Mouse (Mus musculus): ENCODE data around the gene Astn1. TPM values are rescaled to one million over a fixed set of nuclear protein-coding genes. Genes with fewer than 3 reads are reported as not detected.

Astn1 gene
- polyA plus RNA-seq, 1 experiment from 2014 or later = 1.2 TPM

DNA sequence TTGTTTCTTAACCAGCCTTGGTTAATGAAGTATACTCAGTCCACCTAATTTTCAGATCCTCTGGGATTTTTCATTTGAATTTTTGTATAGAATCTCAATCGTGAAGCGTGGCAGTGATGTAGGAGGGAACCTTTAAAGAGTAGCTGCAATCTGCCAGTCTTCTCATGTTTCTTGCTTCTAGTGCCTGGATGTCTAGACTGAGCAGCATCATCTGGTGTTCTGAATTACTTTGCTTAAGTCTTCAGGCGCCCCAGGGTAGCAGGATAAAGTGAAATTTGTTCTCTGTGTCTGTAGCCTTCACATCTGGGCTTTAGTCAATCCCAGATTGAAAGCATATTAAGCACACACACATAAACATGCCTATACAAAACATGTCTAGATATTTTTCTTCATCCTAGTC lies 21.1 kb downstream of the Astn1 start:
- H3K27ac ChIP-seq = no peak overlapping the region
- H3K9ac ChIP-seq = no peak overlapping the region
- no peak overlapping the region for H3K4me3 ChIP-seq
- no peaks in the 10 kb centered on the region for H3K36me3 ChIP-seq
- no peak overlapping the region for H3K4me2 ChIP-seq
- 60% methylated on average over 3 of the region's 3 CpGs for WGBS
- H3K4me1 ChIP-seq = no peaks in the 10 kb centered on the region
- H3K9me3 ChIP-seq = no peaks in the 10 kb centered on the region
- no peaks in the 10 kb centered on the region for H3K27me3 ChIP-seq
- ATAC-seq (ENCODE audit: insufficient number of reproducible peaks, low FRiP score, low TSS enrichment, low read depth) = no peak

DNA sequence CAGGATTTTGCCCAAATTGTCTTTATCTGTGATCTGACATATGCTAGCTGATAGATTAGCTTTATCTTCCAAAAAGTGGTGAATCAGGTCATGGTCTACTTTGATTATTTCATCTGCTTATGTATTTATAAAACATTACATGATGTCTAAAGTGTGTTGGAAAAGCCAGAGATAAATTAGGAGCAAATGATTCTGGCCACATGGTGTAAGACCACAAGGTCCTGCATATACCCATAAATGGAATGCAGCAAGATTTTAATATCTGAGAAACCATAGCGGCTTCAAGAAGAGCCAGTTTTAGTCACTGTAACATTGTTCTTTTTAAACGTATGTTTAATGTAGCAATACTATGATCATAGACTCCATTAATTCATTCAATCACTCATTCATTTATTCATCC lies 23.2 kb downstream of the Astn1 start:
- WGBS = 92% methylated on average over 2 of the region's 2 CpGs
- no peaks in the 10 kb centered on the region for H3K4me1 ChIP-seq
- ATAC-seq (ENCODE audit: insufficient number of reproducible peaks, low FRiP score, low TSS enrichment, low read depth) = no peak

DNA sequence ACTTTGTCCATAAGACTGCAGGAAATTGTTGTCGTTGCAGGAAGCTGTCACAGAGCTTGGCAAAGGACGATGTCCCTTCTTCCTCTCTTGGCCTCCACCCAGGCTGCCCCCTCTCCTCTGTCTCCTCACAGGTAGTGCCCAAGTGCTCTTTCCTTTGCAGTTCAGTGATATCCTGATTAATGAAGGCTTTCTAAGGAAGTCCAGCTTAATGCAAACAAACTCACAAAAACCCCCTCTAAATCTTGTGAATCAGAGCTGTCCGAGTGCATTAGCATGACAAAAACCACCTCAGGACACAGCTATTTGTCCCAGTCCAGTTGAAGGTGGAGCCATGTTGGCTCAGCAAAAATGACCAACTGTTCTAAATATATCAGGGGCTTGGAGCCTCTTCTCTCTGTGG lies 24.7 kb downstream of the Astn1 start:
- H3K9me3 ChIP-seq = no peaks in the 10 kb centered on the region
- 61% methylated on average over 3 of the region's 3 CpGs for WGBS
- ATAC-seq (ENCODE audit: insufficient number of reproducible peaks, low FRiP score, low TSS enrichment, low read depth) = no peak

More for the DNA sequence above, 23.2 kb downstream of the Astn1 start:
- Histone ChIP-seq H3K36me3 (no peaks in the 10 kb centered on the region), H3K9me3 (no peaks in the 10 kb centered on the region), H3K4me2 (no peak overlapping the region), H3K9ac (no peak overlapping the region), H3K27me3 (no peaks in the 10 kb centered on the region), H3K4me3 (no peak overlapping the region), H3K27ac (no peak overlapping the region)

GRCm38 (mm10) chr1:158388995-158389394 lies 26.9 kb downstream of the Astn1 start:
- Histone ChIP-seq H3K4me2 (no peak overlapping the region), H3K27me3 (no peaks in the 10 kb centered on the region), H3K4me3 (no peak overlapping the region), H3K4me1 (no peaks in the 10 kb centered on the region), H3K9ac (no peak overlapping the region), H3K27ac (no peak overlapping the region), H3K9me3 (no peaks in the 10 kb centered on the region), H3K36me3 (no peaks in the 10 kb centered on the region)
- WGBS = 80% methylated on average over 4 of the region's 4 CpGs
- no peak for ATAC-seq (ENCODE audit: insufficient number of reproducible peaks, low FRiP score, low TSS enrichment, low read depth)

More for the DNA sequence above, 24.7 kb downstream of the Astn1 start:
- no peak overlapping the region for H3K27ac ChIP-seq
- H3K36me3 ChIP-seq = no peaks in the 10 kb centered on the region
- no peaks in the 10 kb centered on the region for H3K27me3 ChIP-seq
- no peaks in the 10 kb centered on the region for H3K4me1 ChIP-seq
- H3K9ac ChIP-seq = no peak overlapping the region
- H3K4me2 ChIP-seq = no peak overlapping the region
- H3K4me3 ChIP-seq = no peak overlapping the region

GRCm38 (mm10) chr1:158390693-158391092 lies 28.6 kb downstream of the Astn1 start:
- Histone ChIP-seq H3K36me3 (no peaks in the 10 kb centered on the region), H3K4me1 (no peaks in the 10 kb centered on the region), H3K27me3 (no peaks in the 10 kb centered on the region), H3K27ac (no peak overlapping the region), H3K9me3 (no peaks in the 10 kb centered on the region), H3K9ac (no peak overlapping the region), H3K4me2 (no peak overlapping the region), H3K4me3 (no peak overlapping the region)
- ATAC-seq (ENCODE audit: insufficient number of reproducible peaks, low FRiP score, low TSS enrichment, low read depth) = no peak
- 75% methylated on average over 3 of the region's 4 CpGs for WGBS

DNA sequence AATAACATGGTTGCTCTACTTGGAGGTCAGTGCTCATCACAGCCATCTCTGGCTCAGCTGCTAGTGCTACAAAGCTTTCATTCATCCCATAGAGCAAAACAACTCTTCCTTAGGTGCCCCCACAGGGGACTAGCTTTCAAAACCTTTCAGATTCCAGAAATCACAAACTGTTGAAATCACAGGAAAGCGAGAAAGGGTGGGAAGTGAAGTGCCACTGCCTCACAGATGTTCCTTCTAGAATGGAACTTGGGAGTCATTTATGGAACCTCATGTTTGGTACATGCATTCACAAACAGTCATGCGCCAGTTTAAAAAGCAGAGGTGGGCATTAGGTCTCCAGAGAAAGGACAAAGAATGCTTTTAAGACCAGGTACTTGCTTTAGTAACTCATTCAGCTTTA lies 35.0 kb downstream of the Astn1 start:
- Histone ChIP-seq H3K9me3 (no peaks in the 10 kb centered on the region), H3K9ac (no peak overlapping the region), H3K27ac (no peak overlapping the region), H3K4me3 (no peak overlapping the region), H3K36me3 (no peaks in the 10 kb centered on the region), H3K27me3 (no peaks in the 10 kb centered on the region), H3K4me1 (no peaks in the 10 kb centered on the region), H3K4me2 (no peak overlapping the region)
- no peak for ATAC-seq (ENCODE audit: insufficient number of reproducible peaks, low FRiP score, low TSS enrichment, low read depth)
- 83% methylated on average over 2 of the region's 2 CpGs for WGBS

GRCm38 (mm10) chr1:158400898-158401297 lies 38.8 kb downstream of the Astn1 start:
- 55% methylated on average over 2 of the region's 2 CpGs for WGBS
- no peak overlapping the region for H3K4me3 ChIP-seq
- H3K27ac ChIP-seq = no peak overlapping the region
- no peaks in the 10 kb centered on the region for H3K36me3 ChIP-seq
- no peak overlapping the region for H3K4me2 ChIP-seq
- no peaks in the 10 kb centered on the region for H3K9me3 ChIP-seq
- no peaks in the 10 kb centered on the region for H3K4me1 ChIP-seq
- ATAC-seq (ENCODE audit: insufficient number of reproducible peaks, low FRiP score, low TSS enrichment, low read depth) = no peak
- no peaks in the 10 kb centered on the region for H3K27me3 ChIP-seq
- no peak overlapping the region for H3K9ac ChIP-seq

GRCm38 (mm10) chr1:158405899-158406769 lies 44.1 kb downstream of the Astn1 start:
- Histone ChIP-seq H3K9ac (no peak overlapping the region), H3K36me3 (no peaks in the 10 kb centered on the region), H3K9me3 (no peaks in the 10 kb centered on the region), H3K4me1 (no peaks in the 10 kb centered on the region), H3K27ac (no peak overlapping the region), H3K4me2 (no peak overlapping the region), H3K4me3 (no peak overlapping the region), H3K27me3 (no peaks in the 10 kb centered on the region)
- ATAC-seq (ENCODE audit: insufficient number of reproducible peaks, low FRiP score, low TSS enrichment, low read depth) = no peak
- WGBS = 43% methylated on average over 10 of the region's 10 CpGs

DNA sequence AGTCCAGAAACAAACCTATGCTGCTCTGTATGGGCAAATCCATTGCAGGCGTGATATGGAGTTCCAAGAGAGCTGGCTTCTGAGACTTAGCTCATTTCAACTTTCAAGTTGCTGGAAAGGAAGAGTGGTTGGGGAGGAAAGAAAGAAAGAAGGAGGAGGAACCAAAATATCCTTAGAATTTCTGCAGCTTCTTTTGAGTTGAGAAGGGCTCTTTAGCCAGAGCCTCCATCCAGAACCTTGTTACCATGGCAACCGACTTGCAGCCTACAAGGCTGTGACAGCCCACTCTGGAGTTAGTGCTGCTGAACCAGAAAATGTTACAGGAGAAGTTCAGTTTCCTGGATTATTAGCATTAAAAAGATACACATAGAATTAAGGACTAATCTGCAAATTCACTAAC lies 46.1 kb downstream of the Astn1 start:
- WGBS = 78% methylated on average over 2 of the region's 2 CpGs
- H3K9ac ChIP-seq = no peak overlapping the region
- no peaks in the 10 kb centered on the region for H3K4me1 ChIP-seq
- no peak overlapping the region for H3K4me3 ChIP-seq
- no peaks in the 10 kb centered on the region for H3K9me3 ChIP-seq
- no peak overlapping the region for H3K4me2 ChIP-seq
- no peaks in the 10 kb centered on the region for H3K36me3 ChIP-seq
- H3K27ac ChIP-seq = no peak overlapping the region
- no peak for ATAC-seq (ENCODE audit: insufficient number of reproducible peaks, low FRiP score, low TSS enrichment, low read depth)
- no peaks in the 10 kb centered on the region for H3K27me3 ChIP-seq

- Histone ChIP-seq H3K9me3 (no peaks in the 10 kb centered on the region), H3K4me1 (no peaks in the 10 kb centered on the region), H3K4me3 (no peak overlapping the region), H3K27ac (no peak overlapping the region), H3K4me2 (no peak overlapping the region), H3K9ac (no peak overlapping the region), H3K36me3 (no peaks in the 10 kb centered on the region), H3K27me3 (no peaks in the 10 kb centered on the region)
- WGBS = 58% methylated on average over 3 of the region's 3 CpGs
- ATAC-seq (ENCODE audit: insufficient number of reproducible peaks, low FRiP score, low TSS enrichment, low read depth) = no peak
Observed at GRCm38 (mm10) chr1:158411146-158411545, 49.1 kb downstream of the Astn1 start.

GRCm38 (mm10) chr1:158414198-158414597 lies 52.1 kb downstream of the Astn1 start:
- Histone ChIP-seq H3K9me3 (no peaks in the 10 kb centered on the region), H3K4me3 (no peak overlapping the region), H3K27me3 (no peaks in the 10 kb centered on the region), H3K9ac (no peak overlapping the region), H3K36me3 (no peaks in the 10 kb centered on the region), H3K27ac (no peak overlapping the region), H3K4me2 (no peak overlapping the region), H3K4me1 (no peaks in the 10 kb centered on the region)
- ATAC-seq (ENCODE audit: insufficient number of reproducible peaks, low FRiP score, low TSS enrichment, low read depth) = no peak
- WGBS = 88% methylated on average over 2 of the region's 2 CpGs

GRCm38 (mm10) chr1:158421451-158421850 lies 59.4 kb downstream of the Astn1 start:
- H3K27me3 ChIP-seq = no peaks in the 10 kb centered on the region
- H3K4me1 ChIP-seq = no peaks in the 10 kb centered on the region
- 59% methylated on average over 8 of the region's 8 CpGs for WGBS
- H3K9me3 ChIP-seq = no peaks in the 10 kb centered on the region
- no peak overlapping the region for H3K4me2 ChIP-seq
- no peak overlapping the region for H3K27ac ChIP-seq
- H3K9ac ChIP-seq = no peak overlapping the region
- ATAC-seq (ENCODE audit: insufficient number of reproducible peaks, low FRiP score, low TSS enrichment, low read depth) = no peak
- H3K4me3 ChIP-seq = no peak overlapping the region
- H3K36me3 ChIP-seq = no peaks in the 10 kb centered on the region
